ENCODE assay signal across 14 mouse cellular contexts in genomic region chr9:71542292-71542691, GRCm38 (mm10). TPM values are rescaled to one million over a fixed set of nuclear protein-coding genes. Genes with fewer than 3 reads are reported as not detected.
"Had no signal": no experiment of that assay in that cellular context is flagged by ENCODE, and none has a peak within 500 bp of the region (broad histone marks: within the 10 kb centered on the region; RNA-seq: fewer than 3 reads in every experiment).

No protein-coding gene starts in this region.

- H3K36me3 ChIP-seq: limb, embryonic 15.5 days; liver, embryonic 12.5 days; midbrain, embryonic 12.5 days had no signal

- ATAC-seq: hindbrain, postnatal 0 days; liver, embryonic 12.5 days had no signal

- H3K4me1 ChIP-seq: liver, embryonic 12.5 days; midbrain, embryonic 12.5 days had no signal

- H3K4me2 ChIP-seq: limb, embryonic 15.5 days; liver, embryonic 12.5 days; midbrain, embryonic 12.5 days had no signal

- H3K4me3 ChIP-seq: layer of hippocampus, adult 2 months; left cerebral cortex, adult 2 months; limb, embryonic 15.5 days; liver, embryonic 12.5 days; midbrain, embryonic 12.5 days had no signal

- H3K27ac ChIP-seq: hindbrain, postnatal 0 days; kidney, postnatal 0 days; layer of hippocampus, adult 2 months; left cerebral cortex, adult 2 months; limb, embryonic 15.5 days; liver, embryonic 12.5 days; midbrain, embryonic 12.5 days had no signal

- H3K9ac ChIP-seq: limb, embryonic 15.5 days; liver, embryonic 12.5 days; midbrain, embryonic 12.5 days had no signal

- DNase-seq: kidney, adult 11 months; kidney, adult 9 months; kidney, postnatal 4 days; right cerebral cortex, postnatal 14 days; thymus, adult 18-20 months; thymus, postnatal 25 days had no signal

- H3K9me3 ChIP-seq: limb, embryonic 15.5 days; liver, embryonic 12.5 days; midbrain, embryonic 12.5 days had no signal

RNA-seq across cellular contexts. Expression of gene Myzap, which starts 49.9 kb away (rescaled TPM):
- total RNA-seq: megakaryocyte-erythroid progenitor cell, adult 5-6 weeks had no signal
